Mouse (Mus musculus) kidney, embryonic 14.5 days (tissue): Measurements from ENCODE around the gene Mtfp1. TPM values are rescaled to one million over a fixed set of nuclear protein-coding genes. Genes with fewer than 3 reads are reported as not detected.

ENCODE experiments used
- ATAC-seq: fragments of 200-750 bp; cut with Nextera tagmentation; 2 replicates; pipeline ENCODE4 v1.8.0; 2017; ENCODE audit warnings: moderate number of reproducible peaks, mild to moderate bottlenecking, moderate TSS enrichment, moderate library complexity; ENCODE audit not compliant: low FRiP score, low TSS enrichment
- H3K27ac ChIP-seq: fragments of 300-500 bp; sonication (generic); 2 replicates; pipeline ENCODE4 v1.5.1; 2014; ENCODE audit warnings: low read depth, mild to moderate bottlenecking, low read length, moderate library complexity, mixed read lengths
- H3K27me3 ChIP-seq: fragments of 300-500 bp; sonication (generic); 2 replicates; pipeline ENCODE4 v1.6.1; 2014; ENCODE audit warnings: mild to moderate bottlenecking, low read length; ENCODE audit not compliant: control insufficient read depth, insufficient read depth
- H3K36me3 ChIP-seq: fragments of 300-500 bp; sonication (generic); 2 replicates; pipeline ENCODE4 v1.6.1; 2014; ENCODE audit warnings: low read length, mixed read lengths; ENCODE audit not compliant: control insufficient read depth, insufficient read depth
- H3K4me1 ChIP-seq: fragments of 300-500 bp; sonication (generic); 2 replicates; pipeline ENCODE4 v1.6.1; 2014; ENCODE audit warnings: low read length, mixed read lengths; ENCODE audit not compliant: control insufficient read depth, insufficient read depth
- H3K4me2 ChIP-seq: fragments of 300-500 bp; sonication (generic); replicated peaks from 2 replicates; pipeline ENCODE4 v1.6.1; 2014; ENCODE audit warnings: low read depth, mild to moderate bottlenecking, low read length
- H3K4me3 ChIP-seq: fragments of 300-500 bp; sonication (generic); 2 replicates; pipeline ENCODE4 v1.5.1; 2014; ENCODE audit warnings: mild to moderate bottlenecking, low read length
- H3K9ac ChIP-seq: fragments of 300-500 bp; sonication (generic); 2 replicates; pipeline ENCODE4 v1.6.1; 2014; ENCODE audit warnings: low read depth, mild to moderate bottlenecking, low read length, moderate library complexity
- H3K9me3 ChIP-seq: fragments of 300-500 bp; sonication (generic); 2 replicates; pipeline ENCODE4 v1.6.1; 2016; ENCODE audit warnings: low read length; ENCODE audit not compliant: control insufficient read depth
- WGBS: fragments of 180-500 bp; shearing (Covaris S2); extraction: QIAGEN DNeasy Blood & Tissue Kit; methylation state at CpG from one replicate; pipeline ENCODE4 v1.1.7; 2014; 5-methylcytosine and 5-hydroxymethylcytosine counted together
- polyA plus RNA-seq: library from polyadenylated mRNA; unstranded; fragments of >200 nt; fragmentation: Nextera tagmentation; extraction: Ambion mirVana; gene quantifications from 2 replicates; pipeline ENCODE4 v1.2.1, GENCODE M21; 2014

Mtfp1 gene
- polyA plus RNA-seq, 1 experiment from 2014 or later, result 15.9 TPM

- peak overlapping the region; percentile 65 for H3K4me3 ChIP-seq
- peaks cover 15% of the 10 kb centered on the region for H3K4me1 ChIP-seq
- H3K36me3 ChIP-seq, result no peaks in the 10 kb centered on the region; the same call in 1 of the 2 replicates
- H3K9ac ChIP-seq, result peak overlapping the region; percentile 76
- H3K27ac ChIP-seq, result peak overlapping the region; percentile 89
- H3K4me2 ChIP-seq, result peak overlapping the region; percentile 81
- H3K9me3 ChIP-seq, result no peaks in the 10 kb centered on the region
- WGBS, result 3% methylated on average over 45 of the region's 45 CpGs
- no peaks in the 10 kb centered on the region for H3K27me3 ChIP-seq
- ATAC-seq, result peak; percentile 94
These were observed 1.1 kb upstream of the Mtfp1 start for GRCm38 (mm10) chr11:4096054-4096984.

DNA sequence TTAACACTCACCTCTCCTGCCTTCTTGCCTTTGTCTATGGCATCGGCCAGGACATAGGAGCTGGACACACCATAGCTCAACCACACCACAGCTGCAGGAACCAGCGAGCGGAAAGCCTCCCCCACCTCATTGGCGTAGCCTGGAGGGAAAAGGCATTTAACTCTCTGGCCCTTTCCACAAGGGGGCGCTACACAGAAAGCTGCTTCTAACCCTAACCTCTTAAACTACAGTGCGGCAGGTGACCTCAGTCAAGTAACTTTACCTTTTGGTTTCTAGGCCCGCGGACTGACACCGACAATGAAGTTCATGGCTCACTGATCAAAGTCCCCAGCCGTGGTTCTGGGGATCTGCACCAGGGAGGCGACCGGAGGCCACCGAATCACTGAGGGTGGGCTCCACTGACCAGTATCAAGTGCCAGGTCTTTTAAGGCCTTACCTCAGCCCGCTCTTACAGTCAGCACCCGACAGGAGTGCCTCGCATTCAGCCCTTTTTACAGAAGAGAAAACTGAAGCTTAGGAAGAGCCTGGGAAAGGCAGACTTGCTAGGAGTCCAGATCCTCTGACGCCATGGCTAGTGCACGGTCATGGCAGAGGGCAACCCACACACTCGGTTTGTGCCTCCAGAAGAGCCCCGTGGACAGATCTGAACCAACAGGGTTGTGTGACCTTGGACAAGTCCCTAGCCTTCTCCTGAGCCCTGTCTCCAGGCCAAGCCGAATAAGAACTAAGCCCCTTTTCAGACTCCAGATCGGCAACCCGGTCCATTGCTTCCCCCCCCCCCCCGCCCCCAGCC is 671 bp downstream of the Mtfp1 start:
- WGBS, result 3% methylated on average over 23 of the region's 24 CpGs
- 0 out of 2 replicates have a peak, but pooled peaks have one; percentile 5 for ATAC-seq
- peak overlapping the region; percentile 81 for H3K4me2 ChIP-seq
- peak overlapping the region; percentile 81; the same call in 1 of the 2 replicates for H3K27ac ChIP-seq
- no peaks in the 10 kb centered on the region for H3K9me3 ChIP-seq
- peak overlapping the region; percentile 65 for H3K4me3 ChIP-seq
- H3K9ac ChIP-seq, result peak overlapping the region; percentile 65
- peaks cover 15% of the 10 kb centered on the region for H3K4me1 ChIP-seq
- no peaks in the 10 kb centered on the region; the same call in 1 of the 2 replicates for H3K36me3 ChIP-seq
- no peaks in the 10 kb centered on the region for H3K27me3 ChIP-seq

DNA sequence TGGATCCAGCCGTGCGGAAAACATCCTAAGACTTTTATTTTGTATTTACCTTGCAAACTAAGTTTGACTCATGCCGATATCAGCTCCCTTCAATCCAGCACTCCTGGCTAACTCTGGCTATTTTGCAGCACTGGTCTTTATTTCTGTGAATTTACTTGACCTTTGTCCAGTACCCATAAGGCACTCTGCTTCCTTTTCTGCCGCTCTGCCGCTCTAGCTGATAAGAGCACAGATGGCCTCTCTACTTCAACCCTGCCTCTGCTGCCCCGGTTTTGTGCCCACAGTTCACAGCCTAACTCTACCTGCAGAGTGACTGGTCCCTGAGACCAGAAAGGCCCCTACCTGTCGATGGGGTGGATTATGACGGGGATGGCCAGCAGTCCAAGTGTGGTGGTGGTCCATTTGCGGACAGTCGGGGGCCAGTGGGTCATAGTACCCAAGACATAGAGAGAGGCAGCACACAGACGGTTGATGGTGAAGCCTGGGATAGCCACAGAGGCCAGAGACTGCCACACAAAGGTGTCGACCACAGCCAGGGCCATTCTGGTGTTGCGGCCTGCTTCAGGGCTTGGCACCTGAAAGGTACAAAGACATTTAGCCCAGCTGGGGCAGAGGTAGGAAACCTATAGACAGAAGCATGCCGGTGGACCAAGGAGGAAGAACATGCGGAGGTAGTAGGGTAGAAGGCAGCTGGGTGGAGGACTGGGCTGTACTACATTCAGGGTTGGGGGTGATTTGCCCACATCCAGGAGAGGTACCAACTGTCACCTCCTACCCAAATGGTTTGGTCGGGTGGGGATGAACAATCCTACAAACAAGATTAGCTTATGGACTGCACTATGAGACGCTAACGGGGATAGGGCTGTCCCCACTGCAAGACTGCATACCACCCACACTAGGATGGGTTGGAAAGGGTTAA is 1.5 kb downstream of the Mtfp1 start:
- 85% methylated on average over 18 of the region's 18 CpGs for WGBS
- H3K27me3 ChIP-seq, result no peaks in the 10 kb centered on the region
- no peak for ATAC-seq
- H3K4me1 ChIP-seq, result peaks cover 15% of the 10 kb centered on the region
- no peaks in the 10 kb centered on the region; the same call in 1 of the 2 replicates for H3K36me3 ChIP-seq
- no peaks in the 10 kb centered on the region for H3K9me3 ChIP-seq
- peak overlapping the region; percentile 81 for H3K4me2 ChIP-seq
- H3K4me3 ChIP-seq, result peak overlapping the region; percentile 65; the same call in 1 of the 2 replicates
- H3K27ac ChIP-seq, result no peak overlapping the region
- H3K9ac ChIP-seq, result no peak overlapping the region

DNA sequence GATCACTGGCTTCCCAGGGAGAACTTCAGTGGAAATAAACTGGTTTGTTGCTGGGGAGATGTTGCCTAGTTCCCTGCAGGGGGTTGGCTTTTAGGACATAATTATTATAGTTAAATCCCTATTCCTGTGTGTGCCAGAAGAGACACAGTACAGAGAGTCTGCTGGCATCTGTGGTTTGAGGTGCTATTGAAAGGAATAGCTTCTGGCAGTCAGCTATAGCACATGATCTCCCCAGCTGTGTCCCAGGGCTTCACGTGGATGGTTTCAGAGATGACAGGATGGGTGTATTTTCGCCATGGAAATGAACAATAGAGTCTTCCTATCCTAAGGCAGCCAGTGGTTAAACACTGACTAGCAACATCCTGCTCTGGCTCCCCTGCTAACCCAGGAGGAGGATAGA is 8.0 kb downstream of the Mtfp1 start:
- no peaks in the 10 kb centered on the region for H3K9me3 ChIP-seq
- no peaks in the 10 kb centered on the region; the same call in 1 of the 2 replicates for H3K36me3 ChIP-seq
- no peak overlapping the region for H3K4me2 ChIP-seq
- no peaks in the 10 kb centered on the region for H3K27me3 ChIP-seq
- H3K9ac ChIP-seq, result no peak overlapping the region
- WGBS, result 67% methylated on average over 2 of the region's 2 CpGs
- H3K27ac ChIP-seq, result no peak overlapping the region
- ATAC-seq, result no peak
- no peak overlapping the region for H3K4me3 ChIP-seq
- H3K4me1 ChIP-seq, result no peaks in the 10 kb centered on the region

DNA sequence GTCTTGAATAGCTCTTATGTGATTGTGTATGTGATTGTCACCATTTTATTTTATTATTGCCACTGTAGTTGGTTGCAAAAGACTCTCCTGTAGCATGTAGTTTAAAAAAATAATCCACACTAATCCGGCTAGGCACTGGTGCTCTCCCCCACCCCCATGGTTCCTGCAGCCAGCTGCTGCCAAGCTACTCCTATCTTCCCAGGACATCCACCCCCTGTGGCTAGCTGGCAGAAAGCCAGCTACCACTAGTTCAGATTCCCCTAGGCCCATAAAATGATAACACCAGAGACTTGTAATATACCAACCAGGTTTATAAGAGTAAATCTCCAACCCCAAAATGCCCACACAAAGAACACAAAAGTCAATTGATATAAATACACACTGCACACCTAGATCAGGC is 9.0 kb downstream of the Mtfp1 start:
- H3K4me2 ChIP-seq, result no peak overlapping the region

GRCm38 (mm10) chr11:4083316-4084078 is 11.7 kb downstream of the Mtfp1 start:
- Histone ChIP-seq H3K9ac (no peak overlapping the region), H3K27me3 (no peaks in the 10 kb centered on the region), H3K9me3 (no peaks in the 10 kb centered on the region), H3K4me3 (no peak overlapping the region), H3K4me2 (no peak overlapping the region), H3K27ac (no peak overlapping the region), H3K36me3 (no peaks in the 10 kb centered on the region), H3K4me1 (no peaks in the 10 kb centered on the region)
- 35% methylated on average over 5 of the region's 5 CpGs for WGBS
- ATAC-seq, result 0 out of 2 replicates have a peak, but pooled peaks have one; percentile 46

More for the DNA sequence above, 9.0 kb downstream of the Mtfp1 start:
- ATAC-seq, result no peak
- no peaks in the 10 kb centered on the region; the same call in 1 of the 2 replicates for H3K36me3 ChIP-seq
- no peaks in the 10 kb centered on the region for H3K4me1 ChIP-seq
- H3K9ac ChIP-seq, result no peak overlapping the region
- no peaks in the 10 kb centered on the region for H3K9me3 ChIP-seq
- no peak overlapping the region for H3K4me3 ChIP-seq
- WGBS, result 71% methylated on average over 1 of the region's 1 CpGs
- H3K27me3 ChIP-seq, result no peaks in the 10 kb centered on the region
- H3K27ac ChIP-seq, result no peak overlapping the region

DNA sequence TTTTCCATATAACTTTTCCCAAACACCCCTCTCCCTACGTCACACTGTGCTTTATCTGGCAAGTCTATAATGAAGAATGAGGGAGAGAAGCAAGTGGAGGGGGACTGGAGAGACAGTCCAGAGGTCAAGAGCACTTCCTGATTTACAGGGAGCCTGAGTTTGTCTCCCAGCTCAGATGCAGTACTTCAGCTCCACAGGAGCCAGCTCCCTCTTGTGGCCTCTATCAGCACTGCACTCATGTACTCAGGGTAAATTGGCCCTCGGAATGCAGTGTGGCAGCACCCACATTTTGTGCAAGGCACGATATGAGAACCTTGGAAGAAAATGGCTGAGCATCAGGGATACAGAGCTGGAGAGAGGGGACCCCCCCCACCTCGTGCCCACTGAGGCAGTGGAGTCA is 15.0 kb downstream of the Mtfp1 start:
- Histone ChIP-seq H3K27me3 (no peaks in the 10 kb centered on the region), H3K9ac (no peak overlapping the region), H3K9me3 (no peaks in the 10 kb centered on the region), H3K4me1 (no peaks in the 10 kb centered on the region), H3K4me2 (no peak overlapping the region), H3K36me3 (no peaks in the 10 kb centered on the region), H3K4me3 (no peak overlapping the region), H3K27ac (no peak overlapping the region)
- WGBS, result 18% methylated on average over 4 of the region's 4 CpGs
- no peak for ATAC-seq
